Mouse (Mus musculus) cerebellum, postnatal 4 days (tissue): ENCODE results near the gene Tjp3.

ENCODE experiments used
- DNase-seq, 2 experiments: peaks; one replicate each; pipeline ENCODE4 v3.0.0; 2022; ENCODE audit warnings: low spot score in 2 of 2, mixed read lengths in 1 of 2

Gene Tjp3

GRCm38 (mm10) chr10:81298369-81299100 is 7.2 kb upstream of the Tjp3 start:
- no peak for DNase-seq

GRCm38 (mm10) chr10:81297845-81298244 is 6.5 kb upstream of the Tjp3 start:
- no peak for DNase-seq

- no peak for DNase-seq
These were observed 5.9 kb upstream of the Tjp3 start for GRCm38 (mm10) chr10:81297246-81297645.

GRCm38 (mm10) chr10:81295185-81295584 is 3.8 kb upstream of the Tjp3 start:
- no peak for DNase-seq

- no peak for DNase-seq
These were observed 3.1 kb upstream of the Tjp3 start for GRCm38 (mm10) chr10:81294442-81294841.

- DNase-seq, result no peak
These were observed 2.1 kb upstream of the Tjp3 start for GRCm38 (mm10) chr10:81293334-81294030.

- DNase-seq, result peak; percentile 97 to 99
These were observed 1.4 kb upstream of the Tjp3 start, which contains the start of gene Pip5k1c for GRCm38 (mm10) chr10:81292554-81293333. TSS of gene Pip5k1c (plus strand) at chr10:81292963.

- no peak for DNase-seq
These were observed 502 bp downstream of the Tjp3 start for GRCm38 (mm10) chr10:81290698-81291460.

- DNase-seq, result no peak
These were observed 1.6 kb downstream of the Tjp3 start for GRCm38 (mm10) chr10:81289811-81290210.

GRCm38 (mm10) chr10:81289278-81289677 is 2.1 kb downstream of the Tjp3 start:
- peak in 1 of 2 experiments; percentile 58 for DNase-seq

- peak in 1 of 2 experiments; percentile 51 for DNase-seq
These were observed 2.8 kb downstream of the Tjp3 start for GRCm38 (mm10) chr10:81288601-81289000.

GRCm38 (mm10) chr10:81287513-81288157 is 3.7 kb downstream of the Tjp3 start:
- DNase-seq, result peak in 1 of 2 experiments; percentile 66

GRCm38 (mm10) chr10:81286586-81286985 is 4.8 kb downstream of the Tjp3 start:
- DNase-seq, result no peak

GRCm38 (mm10) chr10:81285694-81286450 is 5.5 kb downstream of the Tjp3 start:
- peak; percentile 87 to 91 for DNase-seq

- no peak for DNase-seq
These were observed 6.7 kb downstream of the Tjp3 start for GRCm38 (mm10) chr10:81284719-81285118.

GRCm38 (mm10) chr10:81284189-81284588 is 7.2 kb downstream of the Tjp3 start:
- DNase-seq, result no peak

GRCm38 (mm10) chr10:81279496-81279895 is 11.9 kb downstream of the Tjp3 start:
- DNase-seq, result no peak

GRCm38 (mm10) chr10:81277676-81278075 is 13.7 kb downstream of the Tjp3 start:
- peak in 1 of 2 experiments; percentile 56 for DNase-seq

GRCm38 (mm10) chr10:81273842-81274241 is 17.5 kb downstream of the Tjp3 start:
- no peak for DNase-seq

GRCm38 (mm10) chr10:81272356-81272755 is 19.0 kb downstream of the Tjp3 start:
- DNase-seq, result no peak
